Mouse (Mus musculus): ENCODE results near the gene Cxcr5. TPM values are rescaled to one million over a fixed set of nuclear protein-coding genes. Genes with fewer than 3 reads are reported as not detected.

The Cxcr5 gene
- polyA plus RNA-seq, 1 experiment from 2014 or later = not detected

DNA sequence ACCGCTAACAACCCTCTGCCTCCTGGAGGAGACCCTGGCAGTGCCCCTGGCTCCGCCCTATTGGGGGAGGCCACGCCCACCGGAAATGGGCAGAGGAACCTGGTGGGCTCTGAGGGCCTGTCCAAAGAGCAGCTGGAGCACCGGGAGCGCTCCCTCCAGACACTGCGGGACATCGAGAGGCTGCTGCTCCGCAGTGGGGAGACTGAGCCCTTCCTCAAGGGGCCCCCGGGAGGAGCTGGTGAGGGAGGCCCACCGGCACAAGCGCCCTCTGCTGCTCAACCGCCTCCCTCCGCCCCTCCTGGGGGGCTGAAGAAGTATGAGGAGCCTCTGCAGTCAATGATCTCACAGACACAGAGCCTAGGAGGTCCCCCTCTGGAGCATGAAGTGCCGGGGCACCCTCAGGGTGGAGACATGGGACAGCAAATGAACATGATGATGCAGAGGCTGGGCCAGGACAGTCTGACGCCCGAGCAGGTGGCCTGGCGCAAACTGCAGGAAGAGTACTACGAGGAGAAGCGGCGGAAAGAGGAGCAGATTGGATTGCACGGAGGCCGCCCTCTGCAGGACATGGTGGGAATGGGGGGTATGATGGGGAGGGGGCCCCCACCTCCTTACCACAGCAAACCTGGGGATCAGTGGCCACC, 55.7 kb downstream of the Cxcr5 start:
- WGBS = 50% methylated on average over 23 of the region's 23 CpGs
- Histone ChIP-seq H3K27me3 (peaks cover 6% of the 10 kb centered on the region; the same call in 1 of the 2 replicates), H3K9me3 (no peaks in the 10 kb centered on the region), H3K27ac (replicated peaks) (no peak overlapping the region), H3K36me3 (peaks cover 54% of the 10 kb centered on the region), H3K4me2 (no peak overlapping the region), H3K4me1 (replicated peaks) (peaks cover 43% of the 10 kb centered on the region), H3K9ac (no peak overlapping the region), H3K4me3 (no peak overlapping the region)
- ATAC-seq (ENCODE audit: low read depth) = no peak

DNA sequence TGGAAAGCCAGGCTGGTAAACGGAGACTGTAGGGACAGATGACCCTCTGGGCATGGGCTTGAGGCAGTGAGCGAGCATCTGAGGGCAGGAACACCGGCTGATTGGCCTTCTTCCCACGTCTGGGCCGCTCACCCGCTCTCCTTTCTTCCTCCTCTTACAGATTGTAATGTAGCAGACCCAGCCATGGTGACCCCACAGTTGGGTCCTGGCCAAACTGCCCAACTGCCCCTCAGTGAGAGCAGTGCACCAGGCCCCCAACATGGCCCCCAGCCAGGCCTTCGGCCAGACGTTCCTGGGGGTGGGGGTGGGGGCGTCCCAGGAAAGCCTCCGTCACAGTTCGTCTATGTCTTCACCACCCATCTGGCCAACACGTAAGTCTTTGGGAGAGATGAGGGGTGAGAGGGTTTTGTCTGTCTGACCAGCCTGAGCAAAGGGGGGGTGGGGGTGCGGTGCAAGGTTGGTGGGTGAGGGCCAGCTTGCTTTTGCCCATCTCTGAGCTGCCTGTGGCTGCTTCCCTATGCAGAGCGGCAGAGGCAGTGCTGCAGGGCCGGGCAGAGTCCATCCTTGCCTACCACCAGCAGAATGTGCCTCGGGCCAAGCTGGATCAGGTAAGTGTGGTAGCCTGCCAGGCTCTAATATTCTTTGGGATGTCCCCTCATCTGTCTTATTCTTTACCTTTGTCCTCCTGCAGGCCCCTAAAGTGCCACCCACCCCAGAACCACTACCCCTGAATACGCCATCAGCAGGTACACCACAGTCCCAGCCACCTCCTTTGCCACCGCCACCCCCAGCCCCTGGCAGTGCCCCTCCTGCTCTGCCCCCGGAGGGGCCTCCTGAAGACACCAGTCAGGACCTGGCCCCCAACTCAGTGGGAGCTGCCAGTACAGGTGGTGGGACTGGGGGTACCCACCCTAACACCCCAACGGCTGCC, 56.5 kb downstream of the Cxcr5 start:
- 72% methylated on average over 20 of the region's 20 CpGs for WGBS
- Histone ChIP-seq H3K4me1 (replicated peaks) (peaks cover 43% of the 10 kb centered on the region), H3K4me2 (no peak overlapping the region), H3K27ac (replicated peaks) (no peak overlapping the region), H3K9ac (0 out of 2 replicates have a peak overlapping the region, but pooled peaks have one; percentile 1), H3K9me3 (no peaks in the 10 kb centered on the region), H3K4me3 (no peak overlapping the region), H3K36me3 (peaks cover 54% of the 10 kb centered on the region), H3K27me3 (peaks cover 6% of the 10 kb centered on the region; the same call in 1 of the 2 replicates)
- no peak for ATAC-seq (ENCODE audit: low read depth)

DNA sequence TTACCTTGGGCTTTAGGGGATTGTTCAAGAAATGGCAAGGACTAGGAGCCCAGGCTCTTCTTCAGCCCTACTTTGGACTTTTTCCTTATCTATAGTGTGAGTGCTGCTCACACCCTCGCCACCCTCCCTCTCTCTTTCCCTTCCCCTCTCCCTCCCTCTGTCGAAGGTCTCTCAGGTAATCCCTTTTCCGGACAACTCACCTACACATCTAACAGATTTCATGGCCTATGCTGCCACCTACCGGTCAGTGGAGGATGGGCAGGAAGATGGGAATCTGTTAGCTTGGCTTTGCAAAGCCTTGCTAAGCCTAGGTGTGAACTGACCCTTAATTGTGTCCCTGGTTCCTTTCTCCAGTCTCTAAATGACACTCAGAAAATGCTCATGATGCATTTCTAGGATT, 59.7 kb downstream of the Cxcr5 start:
- peak overlapping the region; percentile 34; the same call in 1 of the 2 replicates for H3K9ac ChIP-seq
- peaks cover 61% of the 10 kb centered on the region for H3K4me1 ChIP-seq (replicated peaks)
- no peak for ATAC-seq (ENCODE audit: low read depth)
- peaks cover 31% of the 10 kb centered on the region for H3K36me3 ChIP-seq
- H3K4me3 ChIP-seq = no peak overlapping the region
- H3K4me2 ChIP-seq = 0 out of 2 replicates have a peak overlapping the region, but pooled peaks have one; percentile 6
- 3% methylated on average over 4 of the region's 4 CpGs for whole genome bisulfite sequencing
- no peaks in the 10 kb centered on the region for H3K9me3 ChIP-seq
- 0 out of 2 replicates have a peak overlapping the region, but pooled peaks have one; percentile 14 for H3K27ac ChIP-seq (replicated peaks)
- H3K27me3 ChIP-seq = no peaks in the 10 kb centered on the region

DNA sequence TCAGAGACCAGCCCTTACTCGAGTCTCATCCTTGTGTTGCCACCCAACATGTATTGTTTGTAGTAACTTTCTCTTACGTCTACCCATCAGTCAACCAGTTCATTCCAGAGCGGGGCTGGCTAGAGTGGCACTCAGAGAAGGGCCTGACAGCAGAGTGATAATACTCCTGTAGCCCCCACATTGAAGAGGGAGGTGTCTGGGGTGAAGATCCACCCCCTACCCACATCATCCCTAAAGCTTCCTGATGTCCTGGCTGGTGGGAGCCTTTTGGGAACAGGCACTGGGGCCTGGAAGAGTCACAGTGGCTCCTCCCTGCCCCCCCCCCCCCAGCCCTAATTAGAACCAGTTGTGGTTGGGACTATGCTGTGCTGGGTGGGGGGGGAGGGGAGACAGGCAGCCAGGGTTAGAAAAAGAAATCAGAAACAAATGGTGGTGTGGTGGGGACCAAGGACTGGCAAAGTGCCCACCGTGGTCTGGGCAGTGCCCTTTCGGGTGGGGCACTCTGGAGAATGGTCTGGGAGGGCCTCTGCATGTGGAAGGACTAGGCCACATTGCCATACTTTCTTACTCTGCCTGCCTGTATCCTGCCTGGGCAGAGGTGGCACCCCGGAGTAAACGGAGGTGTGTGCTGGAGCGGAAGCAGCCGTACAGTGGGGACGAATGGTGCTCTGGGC, 60.3 kb downstream of the Cxcr5 start:
- H3K27me3 ChIP-seq = no peaks in the 10 kb centered on the region
- H3K9me3 ChIP-seq = no peaks in the 10 kb centered on the region
- H3K4me3 ChIP-seq = no peak overlapping the region
- WGBS = 62% methylated on average over 10 of the region's 10 CpGs
- H3K4me1 ChIP-seq (replicated peaks) = peaks cover 67% of the 10 kb centered on the region
- ATAC-seq (ENCODE audit: low read depth) = no peak
- H3K36me3 ChIP-seq = peaks cover 24% of the 10 kb centered on the region
- H3K27ac ChIP-seq (replicated peaks) = 0 out of 2 replicates have a peak overlapping the region, but pooled peaks have one; percentile 14
- 0 out of 2 replicates have a peak overlapping the region, but pooled peaks have one; percentile 6 for H3K4me2 ChIP-seq
- peak overlapping the region; percentile 77 for H3K9ac ChIP-seq

DNA sequence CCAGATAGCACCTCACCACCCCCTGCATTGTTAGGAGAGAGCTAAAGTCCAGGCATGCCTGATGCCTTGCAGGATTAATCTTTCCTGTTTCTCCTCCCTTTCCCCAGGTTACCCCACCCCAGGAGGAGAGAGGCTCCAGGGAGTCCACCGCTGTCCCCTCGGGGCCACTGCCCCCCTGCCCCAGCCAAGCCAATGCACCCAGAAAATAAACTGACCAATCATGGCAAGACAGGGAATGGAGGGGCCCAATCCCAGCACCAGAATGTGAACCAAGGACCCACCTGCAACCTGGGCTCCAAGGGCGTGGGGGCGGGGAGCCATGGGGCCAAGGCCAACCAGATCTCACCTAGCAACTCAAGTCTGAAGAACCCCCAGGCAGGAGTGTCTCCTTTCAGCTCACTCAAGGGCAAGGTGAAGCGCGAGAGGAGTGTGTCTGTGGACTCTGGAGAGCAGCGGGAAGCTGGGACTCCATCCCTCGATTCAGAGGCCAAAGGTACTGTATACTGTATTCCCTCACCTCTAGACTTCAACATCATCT, 61.0 kb downstream of the Cxcr5 start:
- WGBS = 56% methylated on average over 8 of the region's 8 CpGs
- Histone ChIP-seq H3K4me3 (no peak overlapping the region), H3K9ac (peak overlapping the region; percentile 77), H3K36me3 (peaks cover 18% of the 10 kb centered on the region), H3K27me3 (no peaks in the 10 kb centered on the region), H3K4me2 (peak overlapping the region; percentile 73), H3K9me3 (no peaks in the 10 kb centered on the region), H3K27ac (replicated peaks) (peak overlapping the region; percentile 95), H3K4me1 (replicated peaks) (peaks cover 70% of the 10 kb centered on the region)
- ATAC-seq (ENCODE audit: low read depth) = no peak

DNA sequence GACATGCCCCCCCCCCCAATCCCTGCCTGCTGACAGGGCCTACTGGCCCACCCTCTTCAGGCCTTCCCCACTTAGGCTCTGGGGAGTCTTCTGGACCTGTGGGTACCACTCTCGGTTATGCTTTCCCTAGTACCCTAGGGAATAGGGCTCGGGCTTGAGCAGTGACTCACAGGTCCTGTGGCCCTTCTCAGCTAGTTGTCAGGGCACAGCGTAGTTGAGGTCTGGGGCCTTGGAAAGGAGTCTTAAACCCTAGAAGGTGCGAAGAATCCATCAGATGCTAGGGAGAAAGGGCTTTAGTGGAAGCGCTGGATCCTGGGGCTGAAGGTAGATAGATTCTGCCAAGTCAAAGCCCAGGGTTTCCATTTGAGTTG, 61.5 kb downstream of the Cxcr5 start:
- Histone ChIP-seq H3K4me1 (replicated peaks) (peaks cover 73% of the 10 kb centered on the region), H3K27me3 (no peaks in the 10 kb centered on the region)
- WGBS = 31% methylated on average over 5 of the region's 5 CpGs

DNA sequence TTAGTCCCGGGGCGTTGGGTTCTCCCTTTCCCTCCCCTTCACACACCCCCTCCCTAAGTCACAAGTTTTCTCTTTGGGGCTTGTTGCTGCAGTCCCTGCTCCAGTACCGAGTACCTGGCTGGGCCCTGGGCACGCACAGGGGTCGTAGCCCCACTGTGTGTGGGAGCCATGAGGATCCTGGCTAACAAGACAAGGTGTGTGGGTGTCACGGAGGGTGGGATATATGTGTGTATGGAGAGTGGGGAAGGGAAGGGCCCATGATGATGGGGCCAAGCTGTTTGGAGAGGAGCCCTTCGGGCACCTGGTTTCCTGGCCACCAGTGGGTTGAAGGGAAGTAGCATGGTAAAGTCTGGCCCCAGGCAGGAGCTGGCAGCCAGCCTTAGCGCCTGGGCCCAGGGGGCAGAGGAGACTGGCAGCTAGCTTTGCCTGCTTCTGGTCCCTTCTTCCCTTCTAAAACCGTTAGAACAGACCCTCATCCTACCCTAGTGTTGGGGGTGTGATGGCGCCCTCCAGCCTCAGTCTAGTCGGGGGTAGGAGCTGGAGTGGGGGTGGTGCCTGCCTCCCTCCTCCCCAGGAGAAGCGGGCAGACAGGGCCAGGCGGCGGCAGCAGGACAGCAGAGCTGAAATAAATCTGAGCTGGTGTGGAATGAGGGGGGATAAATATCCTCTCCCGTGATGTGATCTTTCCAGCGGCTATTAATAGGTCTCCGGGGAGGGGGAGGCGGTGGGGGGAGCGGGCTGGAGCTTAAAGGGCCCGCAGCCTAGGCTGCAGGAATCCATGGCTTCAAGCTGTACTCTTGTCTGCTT, 62.1 kb downstream of the Cxcr5 start:
- WGBS = 6% methylated on average over 20 of the region's 20 CpGs
- no peaks in the 10 kb centered on the region for H3K27me3 ChIP-seq
- ATAC-seq (ENCODE audit: low read depth) = peak; percentile 47
- peak overlapping the region; percentile 42 for H3K4me3 ChIP-seq
- peak overlapping the region; percentile 95 for H3K27ac ChIP-seq (replicated peaks)
- no peaks in the 10 kb centered on the region for H3K9me3 ChIP-seq
- peak overlapping the region; percentile 73 for H3K4me2 ChIP-seq
- H3K36me3 ChIP-seq = peaks cover 9% of the 10 kb centered on the region
- H3K9ac ChIP-seq = peak overlapping the region; percentile 77
- peaks cover 79% of the 10 kb centered on the region for H3K4me1 ChIP-seq (replicated peaks)

More for the DNA sequence above, 61.5 kb downstream of the Cxcr5 start:
- Histone ChIP-seq H3K9me3 (no peaks in the 10 kb centered on the region), H3K27ac (replicated peaks) (peak overlapping the region; percentile 95), H3K4me3 (peak overlapping the region; percentile 42), H3K9ac (peak overlapping the region; percentile 77), H3K36me3 (peaks cover 12% of the 10 kb centered on the region), H3K4me2 (peak overlapping the region; percentile 73)
- ATAC-seq (ENCODE audit: low read depth) = no peak

DNA sequence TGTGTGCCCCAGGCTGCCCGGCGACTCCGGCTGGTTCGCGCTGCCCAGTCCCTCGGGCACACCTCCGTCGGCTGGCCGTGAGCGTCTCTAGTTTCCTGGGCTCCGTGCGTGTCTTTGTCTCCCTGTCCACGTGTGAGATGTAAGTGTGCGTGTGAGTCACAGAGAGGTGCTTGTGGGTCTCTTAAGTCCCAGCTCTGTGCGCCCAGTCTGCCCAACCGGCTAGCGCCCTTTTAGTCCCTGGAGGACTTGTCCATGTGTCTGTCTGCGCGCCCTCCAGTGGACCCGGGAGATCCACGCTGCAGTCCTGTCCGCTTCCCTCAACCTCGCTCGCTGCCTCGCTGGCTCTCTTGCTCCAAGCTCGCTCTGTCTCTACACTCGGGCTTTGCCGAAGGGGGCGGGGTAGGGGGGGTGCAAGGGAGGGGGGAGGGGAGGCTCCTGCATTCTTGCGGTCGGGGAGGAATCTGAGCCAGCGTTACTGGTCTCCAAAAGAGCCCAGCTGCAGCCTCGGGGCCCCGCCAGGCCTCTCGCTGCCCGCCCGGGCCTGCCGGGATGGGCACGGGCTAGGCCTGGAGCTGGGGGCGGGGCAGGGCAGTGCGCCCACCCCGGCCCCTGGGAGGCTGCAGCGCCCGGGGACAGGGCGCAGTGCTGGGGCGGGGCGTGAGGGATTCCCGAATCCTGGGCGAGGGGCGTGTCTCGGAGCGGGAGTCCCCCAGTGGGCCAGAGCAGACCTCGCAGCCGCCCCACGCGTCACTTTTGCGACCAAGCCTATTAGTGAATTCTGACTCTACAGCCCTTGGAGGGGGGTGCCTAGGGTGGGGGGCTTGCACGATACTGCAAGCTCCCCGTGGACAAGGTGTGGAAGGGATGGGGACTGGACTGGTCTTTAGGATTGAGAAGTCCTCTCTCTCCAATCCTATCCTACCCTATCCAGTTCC, 63.0 kb downstream of the Cxcr5 start:
- Histone ChIP-seq H3K27me3 (no peaks in the 10 kb centered on the region), H3K9ac (peak overlapping the region; percentile 77), H3K9me3 (no peaks in the 10 kb centered on the region), H3K27ac (replicated peaks) (peak overlapping the region; percentile 95), H3K4me2 (peak overlapping the region; percentile 73), H3K4me1 (replicated peaks) (peaks cover 88% of the 10 kb centered on the region), H3K36me3 (peaks cover 9% of the 10 kb centered on the region), H3K4me3 (peak overlapping the region; percentile 42)
- WGBS = under 1% methylated on average over 59 of the region's 59 CpGs
- peak; percentile 79 for ATAC-seq (ENCODE audit: low read depth)

DNA sequence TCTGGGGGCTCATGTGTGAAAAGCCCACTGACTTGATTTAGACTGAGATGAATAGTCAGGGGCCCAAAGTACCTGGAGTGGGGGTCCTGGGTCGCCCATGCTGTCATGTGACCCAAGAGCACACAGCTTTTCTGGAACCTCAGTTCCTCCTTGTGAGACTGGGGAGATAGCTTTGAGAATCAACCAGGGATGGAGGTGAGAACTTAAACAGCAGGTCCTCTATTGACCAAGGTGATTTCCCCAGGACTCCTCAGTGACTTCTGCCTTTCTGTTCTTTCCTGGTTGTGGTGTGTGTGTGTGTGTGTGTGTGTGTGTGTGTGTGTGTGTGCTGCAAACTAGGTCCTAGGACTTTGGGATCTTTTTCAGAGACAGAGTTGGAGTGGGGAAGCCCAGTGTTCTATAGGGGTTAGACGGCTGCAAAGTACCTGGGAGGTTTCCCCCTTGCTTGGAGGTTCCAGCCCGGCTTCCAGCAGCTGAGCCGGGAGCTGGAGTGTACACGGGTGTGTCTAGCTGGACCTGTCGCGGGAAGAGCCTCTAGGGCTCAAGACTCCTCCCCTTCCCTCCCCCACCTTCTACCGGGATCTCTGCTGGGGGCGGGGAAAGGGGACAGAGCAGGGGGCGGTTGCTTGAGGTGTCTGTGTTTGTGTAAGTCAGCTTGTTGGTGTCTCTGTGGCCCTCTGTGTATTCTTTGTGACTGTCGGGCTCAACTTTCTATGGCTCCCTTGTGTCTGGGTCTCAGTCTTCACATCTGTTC, 63.9 kb downstream of the Cxcr5 start:
- no peak for ATAC-seq (ENCODE audit: low read depth)
- Histone ChIP-seq H3K4me2 (peak overlapping the region; percentile 73), H3K9me3 (no peaks in the 10 kb centered on the region), H3K4me1 (replicated peaks) (peaks cover 97% of the 10 kb centered on the region), H3K4me3 (peak overlapping the region; percentile 42), H3K9ac (peak overlapping the region; percentile 77), H3K27ac (replicated peaks) (peak overlapping the region; percentile 95), H3K27me3 (no peaks in the 10 kb centered on the region), H3K36me3 (peaks cover 5% of the 10 kb centered on the region)
- WGBS = 4% methylated on average over 11 of the region's 11 CpGs
